Mouse (Mus musculus): Measurements from ENCODE around the gene Astl. TPM values are rescaled to one million over a fixed set of nuclear protein-coding genes. Genes with fewer than 3 reads are reported as not detected.

Gene Astl
- polyA plus RNA-seq, 1 experiment from 2014 or later: not detected

- WGBS: 72% methylated on average over 6 of the region's 6 CpGs
- no peak for TF ChIP-seq CTCF (IDR thresholded peaks at IDR 0.05; ENCODE audit: low read depth)
Observed at GRCm38 (mm10) chr2:127322671-127323285, 15.7 kb upstream of the Astl start.

GRCm38 (mm10) chr2:127323667-127324066 is 14.8 kb upstream of the Astl start:
- H3K4me2 ChIP-seq (ENCODE audit: low read length): no peak overlapping the region
- no peak for DNase-seq (ENCODE audit: low spot score)
- H3K27me3 ChIP-seq (ENCODE audit: insufficient read depth, low read length): no peaks in the 10 kb centered on the region

More at GRCm38 (mm10) chr2:127322671-127323285, 15.7 kb upstream of the Astl start:
- H3K4me1 ChIP-seq (replicated peaks; ENCODE audit: insufficient read depth, low read length): no peaks in the 10 kb centered on the region
- H3K4me2 ChIP-seq (ENCODE audit: low read length): no peak overlapping the region
- no peak overlapping the region for H3K4me3 ChIP-seq (replicated peaks; ENCODE audit: low read depth, low read length)
- DNase-seq (ENCODE audit: low spot score) (no peak), ATAC-seq (replicated peaks; ENCODE audit: low FRiP score, low read depth) (no peak)
- H3K36me3 ChIP-seq (ENCODE audit: insufficient read depth, low read length): no peaks in the 10 kb centered on the region
- no peaks in the 10 kb centered on the region for H3K9me3 ChIP-seq (replicated peaks; ENCODE audit: low read length)
- no peak overlapping the region for H3K9ac ChIP-seq (ENCODE audit: low read depth, low read length)
- H3K27me3 ChIP-seq (ENCODE audit: insufficient read depth, low read length): no peaks in the 10 kb centered on the region
- no peak overlapping the region for H3K27ac ChIP-seq

GRCm38 (mm10) chr2:127324456-127324855 is 14.0 kb upstream of the Astl start:
- no peak for DNase-seq (ENCODE audit: low spot score)

More at GRCm38 (mm10) chr2:127323667-127324066, 14.8 kb upstream of the Astl start:
- Histone ChIP-seq H3K9me3 (replicated peaks; ENCODE audit: low read length) (no peaks in the 10 kb centered on the region), H3K4me1 (replicated peaks; ENCODE audit: insufficient read depth, low read length) (no peaks in the 10 kb centered on the region), H3K4me3 (replicated peaks; ENCODE audit: low read depth, low read length) (no peak overlapping the region), H3K27ac (no peak overlapping the region), H3K36me3 (ENCODE audit: insufficient read depth, low read length) (no peaks in the 10 kb centered on the region), H3K9ac (ENCODE audit: low read depth, low read length) (no peak overlapping the region)
- 96% methylated on average over 1 of the region's 1 CpGs for WGBS
- no peak for TF ChIP-seq CTCF (IDR thresholded peaks at IDR 0.05; ENCODE audit: low read depth)
- ATAC-seq (replicated peaks; ENCODE audit: low FRiP score, low read depth): no peak

GRCm38 (mm10) chr2:127328090-127328851 is 10.2 kb upstream of the Astl start:
- H3K27ac ChIP-seq: no peak overlapping the region

More at GRCm38 (mm10) chr2:127324456-127324855, 14.0 kb upstream of the Astl start:
- no peak for ATAC-seq (replicated peaks; ENCODE audit: low FRiP score, low read depth)
- Histone ChIP-seq H3K4me3 (replicated peaks; ENCODE audit: low read depth, low read length) (no peak overlapping the region), H3K27ac (no peak overlapping the region), H3K9me3 (replicated peaks; ENCODE audit: low read length) (no peaks in the 10 kb centered on the region), H3K4me1 (replicated peaks; ENCODE audit: insufficient read depth, low read length) (peaks cover 2% of the 10 kb centered on the region; the same call in 1 of the 2 replicates), H3K36me3 (ENCODE audit: insufficient read depth, low read length) (no peaks in the 10 kb centered on the region), H3K27me3 (ENCODE audit: insufficient read depth, low read length) (no peaks in the 10 kb centered on the region), H3K9ac (ENCODE audit: low read depth, low read length) (no peak overlapping the region), H3K4me2 (ENCODE audit: low read length) (no peak overlapping the region)
- WGBS: 45% methylated on average over 7 of the region's 7 CpGs
- no peak for TF ChIP-seq CTCF (IDR thresholded peaks at IDR 0.05; ENCODE audit: low read depth)

GRCm38 (mm10) chr2:127332807-127333570 is 5.5 kb upstream of the Astl start:
- DNase-seq (ENCODE audit: low spot score) (no peak), ATAC-seq (replicated peaks; ENCODE audit: low FRiP score, low read depth) (no peak)
- TF ChIP-seq CTCF (IDR thresholded peaks at IDR 0.05; ENCODE audit: low read depth): no peak
- peaks cover 15% of the 10 kb centered on the region for H3K4me1 ChIP-seq (replicated peaks; ENCODE audit: insufficient read depth, low read length)
- no peaks in the 10 kb centered on the region for H3K36me3 ChIP-seq (ENCODE audit: insufficient read depth, low read length)
- H3K4me2 ChIP-seq (ENCODE audit: low read length): no peak overlapping the region
- no peak overlapping the region for H3K27ac ChIP-seq
- H3K9ac ChIP-seq (ENCODE audit: low read depth, low read length): no peak overlapping the region
- 78% methylated on average over 14 of the region's 14 CpGs for WGBS
- H3K9me3 ChIP-seq (replicated peaks; ENCODE audit: low read length): no peaks in the 10 kb centered on the region
- no peak overlapping the region for H3K4me3 ChIP-seq (replicated peaks; ENCODE audit: low read depth, low read length)
- H3K27me3 ChIP-seq (ENCODE audit: insufficient read depth, low read length): no peaks in the 10 kb centered on the region

More at GRCm38 (mm10) chr2:127328090-127328851, 10.2 kb upstream of the Astl start:
- no peak overlapping the region for H3K4me3 ChIP-seq (replicated peaks; ENCODE audit: low read depth, low read length)
- WGBS: 69% methylated on average over 12 of the region's 12 CpGs
- DNase-seq (ENCODE audit: low spot score): peak; percentile 57
- H3K9me3 ChIP-seq (replicated peaks; ENCODE audit: low read length): no peaks in the 10 kb centered on the region
- TF ChIP-seq CTCF (IDR thresholded peaks at IDR 0.05; ENCODE audit: low read depth): no peak
- peak; percentile 41; the same call in 1 of the 2 replicates for ATAC-seq (replicated peaks; ENCODE audit: low FRiP score, low read depth)
- peaks cover 5% of the 10 kb centered on the region; the same call in 1 of the 2 replicates for H3K4me1 ChIP-seq (replicated peaks; ENCODE audit: insufficient read depth, low read length)
- H3K36me3 ChIP-seq (ENCODE audit: insufficient read depth, low read length): no peaks in the 10 kb centered on the region
- no peak overlapping the region for H3K9ac ChIP-seq (ENCODE audit: low read depth, low read length)
- H3K4me2 ChIP-seq (ENCODE audit: low read length): no peak overlapping the region
- no peaks in the 10 kb centered on the region for H3K27me3 ChIP-seq (ENCODE audit: insufficient read depth, low read length)

Measured in kidney, postnatal 0 days (tissue).